Mouse (Mus musculus): ENCODE measurements around the gene Rdh7.
A peak's percentile ranks its signal among the peaks of the same experiment; 100 is the strongest.
"Not testable (repeated sequence)": the region's sequence is repeated elsewhere in the genome, so short reads cannot be mapped to it uniquely, and the experiment has no call there.

The Rdh7 gene

GRCm38 (mm10) chr10:127888605-127889004 is at the start of gene Rdh7:
TSS of gene Rdh7 (minus strand) at chr10:127888817.
- DNase-seq (ENCODE audit: inconsistent ontology term), result no peak

GRCm38 (mm10) chr10:127937428-127938010 is 48.9 kb upstream of the Rdh7 start:
- peak; percentile 52 for DNase-seq (ENCODE audit: inconsistent ontology term)

- no peak for DNase-seq (ENCODE audit: inconsistent ontology term)
These were observed 48.3 kb upstream of the Rdh7 start for GRCm38 (mm10) chr10:127936747-127937409.

- DNase-seq (ENCODE audit: inconsistent ontology term), result no peak
These were observed 47.7 kb upstream of the Rdh7 start for GRCm38 (mm10) chr10:127936271-127936670.

- DNase-seq (ENCODE audit: inconsistent ontology term), result no peak
These were observed 43.8 kb upstream of the Rdh7 start for GRCm38 (mm10) chr10:127932290-127932926.

- no peak for DNase-seq (ENCODE audit: inconsistent ontology term)
These were observed 39.1 kb upstream of the Rdh7 start for GRCm38 (mm10) chr10:127927737-127928136.

- DNase-seq (ENCODE audit: inconsistent ontology term), result peak; percentile 93
These were observed 36.2 kb upstream of the Rdh7 start for GRCm38 (mm10) chr10:127924597-127925378.

GRCm38 (mm10) chr10:127923024-127923423 is 34.4 kb upstream of the Rdh7 start:
- no peak for DNase-seq (ENCODE audit: inconsistent ontology term)

GRCm38 (mm10) chr10:127922241-127922640 is 33.6 kb upstream of the Rdh7 start:
- no peak for DNase-seq (ENCODE audit: inconsistent ontology term)

- no peak for DNase-seq (ENCODE audit: inconsistent ontology term)
These were observed 29.0 kb upstream of the Rdh7 start for GRCm38 (mm10) chr10:127917651-127918050.

GRCm38 (mm10) chr10:127917183-127917582 is 28.6 kb upstream of the Rdh7 start:
- DNase-seq (ENCODE audit: inconsistent ontology term), result not testable (repeated sequence)

GRCm38 (mm10) chr10:127915578-127915977 is 27.0 kb upstream of the Rdh7 start:
- DNase-seq (ENCODE audit: inconsistent ontology term), result no peak

GRCm38 (mm10) chr10:127907386-127907951 is 18.9 kb upstream of the Rdh7 start:
- no peak for DNase-seq (ENCODE audit: inconsistent ontology term)

- no peak for DNase-seq (ENCODE audit: inconsistent ontology term)
These were observed 17.5 kb upstream of the Rdh7 start for GRCm38 (mm10) chr10:127906138-127906537.

GRCm38 (mm10) chr10:127904718-127905446 is 16.3 kb upstream of the Rdh7 start:
- DNase-seq (ENCODE audit: inconsistent ontology term), result peak; percentile 20

- DNase-seq (ENCODE audit: inconsistent ontology term), result no peak
These were observed 14.5 kb upstream of the Rdh7 start for GRCm38 (mm10) chr10:127903116-127903515.

- DNase-seq (ENCODE audit: inconsistent ontology term), result no peak
These were observed 13.1 kb upstream of the Rdh7 start for GRCm38 (mm10) chr10:127901751-127902150.

GRCm38 (mm10) chr10:127899783-127900182 is 11.2 kb upstream of the Rdh7 start:
- no peak for DNase-seq (ENCODE audit: inconsistent ontology term)

GRCm38 (mm10) chr10:127898218-127898617 is 9.6 kb upstream of the Rdh7 start, which contains the start of gene Sdr9c7:
TSS of gene Sdr9c7 (plus strand) at chr10:127898518.
- DNase-seq (ENCODE audit: inconsistent ontology term), result no peak

- no peak for DNase-seq (ENCODE audit: inconsistent ontology term)
These were observed 8.9 kb upstream of the Rdh7 start for GRCm38 (mm10) chr10:127897506-127897905.

GRCm38 (mm10) chr10:127896705-127897104 is 8.1 kb upstream of the Rdh7 start:
- no peak for DNase-seq (ENCODE audit: inconsistent ontology term)
